Mouse (Mus musculus) testis, adult 2 months (tissue): ENCODE measurements around the gene Popdc2. TPM values are rescaled to one million over a fixed set of nuclear protein-coding genes. Genes with fewer than 3 reads are reported as not detected.

Experiments used
- H3K27ac ChIP-seq: fragments of 200-500 bp; 2 replicates; pipeline ENCODE4 v1.5.1; 2012; ENCODE audit warnings: low read depth, low read length; ENCODE audit not compliant: control insufficient read depth, insufficient read depth
- H3K27me3 ChIP-seq: fragments of 200-500 bp; 2 replicates; pipeline ENCODE4 v1.6.1; 2012; ENCODE audit warnings: mild to moderate bottlenecking, low read length, moderate library complexity; ENCODE audit not compliant: control insufficient read depth, insufficient read depth
- H3K36me3 ChIP-seq: fragments of 200-500 bp; 2 replicates; pipeline ENCODE4 v1.6.1; 2012; ENCODE audit warnings: mild to moderate bottlenecking, low read length; ENCODE audit not compliant: control insufficient read depth, insufficient read depth
- H3K4me1 ChIP-seq: fragments of 200-500 bp; 2 replicates; pipeline ENCODE4 v1.6.1; 2012; ENCODE audit warnings: low read length; ENCODE audit not compliant: control insufficient read depth, insufficient read depth
- H3K4me3 ChIP-seq: fragments of 200-500 bp; 2 replicates; pipeline ENCODE4 v1.5.1; 2012; ENCODE audit warnings: low read depth, mild to moderate bottlenecking, low read length, moderate library complexity, mixed read lengths; ENCODE audit not compliant: control insufficient read depth
- CTCF ChIP-seq: fragments of 200-500 bp; IDR thresholded peaks from 2 replicates; pipeline ENCODE4 v1.5.1; 2012; ENCODE audit warnings: low read depth, mild to moderate bottlenecking, inconsistent platforms, low read length, moderate library complexity; ENCODE audit not compliant: control insufficient read depth, insufficient read depth, insufficient replicate concordance
- POLR2A ChIP-seq: fragments of 200-500 bp; IDR thresholded peaks from 2 replicates; pipeline ENCODE4 v1.6.1; 2012; ENCODE audit warnings: low read depth, mild to moderate bottlenecking, inconsistent platforms, low read length, moderate library complexity; ENCODE audit not compliant: control insufficient read depth
- polyA plus RNA-seq: library from polyadenylated mRNA; depleted of rRNA; stranded (reverse); fragments of >200 nt; gene quantifications from 2 replicates; pipeline ENCODE4 v1.2.3, GENCODE M21; 2012

Popdc2 gene
- polyA plus RNA-seq, 1 experiment, result 1.4 TPM

GRCm38 (mm10) chr16:38350361-38350855, 11.6 kb upstream of the Popdc2 start:
- Histone ChIP-seq H3K27me3 (no peaks in the 10 kb centered on the region), H3K36me3 (no peaks in the 10 kb centered on the region; the same call in 1 of the 2 replicates), H3K27ac (no peak overlapping the region), H3K4me3 (no peak overlapping the region), H3K4me1 (peaks cover 3% of the 10 kb centered on the region; the same call in 1 of the 2 replicates)
- no peak for TF ChIP-seq POLR2A
- no peak for TF ChIP-seq CTCF

- H3K27ac ChIP-seq, result no peak overlapping the region
- H3K36me3 ChIP-seq, result no peaks in the 10 kb centered on the region; the same call in 1 of the 2 replicates
- H3K27me3 ChIP-seq, result no peaks in the 10 kb centered on the region
- TF ChIP-seq POLR2A (no peak), CTCF (no peak)
- peaks cover 3% of the 10 kb centered on the region; the same call in 1 of the 2 replicates for H3K4me1 ChIP-seq
- H3K4me3 ChIP-seq, result no peak overlapping the region
Measured at GRCm38 (mm10) chr16:38350939-38351338, 11.1 kb upstream of the Popdc2 start.

- H3K27ac ChIP-seq, result no peak overlapping the region
- H3K4me3 ChIP-seq, result no peak overlapping the region
- peaks cover 3% of the 10 kb centered on the region; the same call in 1 of the 2 replicates for H3K4me1 ChIP-seq
- no peaks in the 10 kb centered on the region; the same call in 1 of the 2 replicates for H3K36me3 ChIP-seq
- no peaks in the 10 kb centered on the region for H3K27me3 ChIP-seq
- TF ChIP-seq CTCF (no peak), POLR2A (no peak)
Measured at GRCm38 (mm10) chr16:38352031-38352430, 10.0 kb upstream of the Popdc2 start.

- H3K36me3 ChIP-seq, result no peaks in the 10 kb centered on the region; the same call in 1 of the 2 replicates
- TF ChIP-seq CTCF (no peak), POLR2A (no peak)
- no peaks in the 10 kb centered on the region for H3K27me3 ChIP-seq
Measured at GRCm38 (mm10) chr16:38352851-38353250, 9.2 kb upstream of the Popdc2 start.

DNA sequence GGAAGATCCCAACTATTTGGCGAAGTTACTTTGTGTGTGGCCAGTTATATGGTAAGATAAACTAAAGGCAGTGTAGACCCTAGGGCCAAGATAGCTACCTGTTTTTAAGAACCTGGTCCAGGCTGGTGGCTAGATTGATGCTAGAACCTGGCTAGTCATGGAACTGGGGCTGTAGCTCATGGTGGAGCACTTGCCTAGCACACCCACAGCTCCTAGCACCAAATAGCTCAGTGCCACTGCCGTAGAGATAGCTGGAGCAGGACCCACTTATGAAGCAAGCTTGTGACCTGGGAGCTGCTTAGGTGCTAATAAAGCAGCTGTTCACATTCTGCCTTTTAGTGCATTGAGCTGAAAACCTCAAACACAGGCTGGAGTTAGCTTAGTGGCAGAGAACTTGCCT, 8.4 kb upstream of the Popdc2 start:
- no peak for TF ChIP-seq POLR2A
- TF ChIP-seq CTCF, result no peak
- Histone ChIP-seq H3K27me3 (no peaks in the 10 kb centered on the region), H3K36me3 (no peaks in the 10 kb centered on the region; the same call in 1 of the 2 replicates)

More at GRCm38 (mm10) chr16:38352851-38353250, 9.2 kb upstream of the Popdc2 start:
- Histone ChIP-seq H3K4me1 (no peaks in the 10 kb centered on the region), H3K27ac (no peak overlapping the region), H3K4me3 (no peak overlapping the region)

GRCm38 (mm10) chr16:38354185-38354913, 7.7 kb upstream of the Popdc2 start:
- no peaks in the 10 kb centered on the region for H3K4me1 ChIP-seq
- no peak overlapping the region for H3K4me3 ChIP-seq
- no peak overlapping the region for H3K27ac ChIP-seq
- no peaks in the 10 kb centered on the region for H3K27me3 ChIP-seq
- TF ChIP-seq POLR2A (no peak), CTCF (no peak)
- no peaks in the 10 kb centered on the region; the same call in 1 of the 2 replicates for H3K36me3 ChIP-seq

More for the DNA sequence above, 8.4 kb upstream of the Popdc2 start:
- H3K27ac ChIP-seq, result no peak overlapping the region
- H3K4me3 ChIP-seq, result no peak overlapping the region
- no peaks in the 10 kb centered on the region for H3K4me1 ChIP-seq

GRCm38 (mm10) chr16:38358256-38358812, 3.7 kb upstream of the Popdc2 start:
- H3K27ac ChIP-seq, result no peak overlapping the region
- no peaks in the 10 kb centered on the region for H3K27me3 ChIP-seq
- H3K4me1 ChIP-seq, result peaks cover 10% of the 10 kb centered on the region
- no peak for TF ChIP-seq POLR2A
- no peak for TF ChIP-seq CTCF
- H3K36me3 ChIP-seq, result no peaks in the 10 kb centered on the region
- no peak overlapping the region for H3K4me3 ChIP-seq
